Mouse (Mus musculus) megakaryocyte, adult 5-6 weeks (primary cell): ENCODE results near the gene Rrp36. TPM values are rescaled to one million over a fixed set of nuclear protein-coding genes. Genes with fewer than 3 reads are reported as not detected.

Experiments used
- ATAC-seq: 2 replicates; pipeline ENCODE4 v1.8.0; 2016; ENCODE audit warnings: mild to moderate bottlenecking, inconsistent platforms; ENCODE audit not compliant: poor library complexity, severe bottlenecking
- total RNA-seq, 2 experiments: library from RNA; stranded (forward) in 1 of 2; stranded (reverse) in 1 of 2; fragments of 153-499, 151-499 nt in 1 of 2; fragments of 221-1000, 200-1000 nt in 1 of 2; gene quantifications; 2 replicates each; pipeline versions ENCODE4 v1.2.3 to v1.2.4; 2015 to 2017

The Rrp36 gene
- total RNA-seq, 2 experiments from 2014 or later = 9.6 to 75.0 TPM

- ATAC-seq = no peak
Measured at GRCm38 (mm10) chr17:46619683-46620357, 54.3 kb downstream of the Rrp36 start.

- ATAC-seq = no peak
Measured at GRCm38 (mm10) chr17:46618769-46619682, 55.1 kb downstream of the Rrp36 start.

GRCm38 (mm10) chr17:46618394-46618768 lies 55.8 kb downstream of the Rrp36 start:
- ATAC-seq = no peak

GRCm38 (mm10) chr17:46617799-46618198 lies 56.4 kb downstream of the Rrp36 start:
- no peak for ATAC-seq

Other genes starting within 250 kb of the Rrp36 start
- gene Crip3, start 245.4 kb downstream of the Rrp36 start, total RNA-seq (2015) = not detected in 2 replicates
- gene Crip3, start 245.4 kb downstream of the Rrp36 start, total RNA-seq (2017) = not detected in 2 replicates
- gene Slc22a7, start 235.9 kb downstream of the Rrp36 start, total RNA-seq (2015) = not detected in 2 replicates
- gene Slc22a7, start 235.9 kb downstream of the Rrp36 start, total RNA-seq (2017) = not detected in 2 replicates
- gene Ttbk1, start 186.7 kb downstream of the Rrp36 start, total RNA-seq (2015) = not detected in 2 replicates
- gene Ttbk1, start 186.7 kb downstream of the Rrp36 start, total RNA-seq (2017) = 0.04 TPM in 1 of 2 replicates, not detected in the other
- gene Dnph1, start 177.6 kb downstream of the Rrp36 start, total RNA-seq (2015) = 10.1 and 10.4 TPM in 2 replicates
- gene Dnph1, start 177.6 kb downstream of the Rrp36 start, total RNA-seq (2017) = 4.3 and 5.9 TPM in 2 replicates
- gene Cul9, start 128.0 kb downstream of the Rrp36 start, total RNA-seq (2015) = 2.7 and 4.3 TPM in 2 replicates
- 1.7 and 4.4 TPM in 2 replicates for gene Cul9, start 128.0 kb downstream of the Rrp36 start, total RNA-seq (2017)
- gene Srf, start 118.2 kb downstream of the Rrp36 start, total RNA-seq (2015) = 28.5 and 34.0 TPM in 2 replicates
- 23.7 and 36.3 TPM in 2 replicates for gene Srf, start 118.2 kb downstream of the Rrp36 start, total RNA-seq (2017)
- gene Ptk7, start 44.8 kb downstream of the Rrp36 start, total RNA-seq (2015) = not detected in 2 replicates
- 0.07 and 0.16 TPM in 2 replicates for gene Ptk7, start 44.8 kb downstream of the Rrp36 start, total RNA-seq (2017)
- gene Klc4, start 28.3 kb downstream of the Rrp36 start, total RNA-seq (2015) = 3.5 and 4.9 TPM in 2 replicates
- gene Klc4, start 28.3 kb downstream of the Rrp36 start, total RNA-seq (2017) = 13.1 and 15.0 TPM in 2 replicates
- gene Mrpl2, start 28.1 kb downstream of the Rrp36 start, total RNA-seq (2015) = 46.2 and 67.5 TPM in 2 replicates
- gene Mrpl2, start 28.1 kb downstream of the Rrp36 start, total RNA-seq (2017) = 42.7 and 53.9 TPM in 2 replicates
- gene Cul7, start 24.0 kb downstream of the Rrp36 start, total RNA-seq (2015) = 1.7 and 1.9 TPM in 2 replicates
- 1.9 and 2.4 TPM in 2 replicates for gene Cul7, start 24.0 kb downstream of the Rrp36 start, total RNA-seq (2017)
- 43.5 and 57.6 TPM in 2 replicates for gene Mea1, start 4.4 kb upstream of the Rrp36 start, total RNA-seq (2015)
- 68.3 and 81.4 TPM in 2 replicates for gene Mea1, start 4.4 kb upstream of the Rrp36 start, total RNA-seq (2017)
- gene Klhdc3, start 6.6 kb upstream of the Rrp36 start, total RNA-seq (2015) = 27.0 and 32.0 TPM in 2 replicates
- 14.7 and 16.6 TPM in 2 replicates for gene Klhdc3, start 6.6 kb upstream of the Rrp36 start, total RNA-seq (2017)
- gene Ppp2r5d, start 30.8 kb upstream of the Rrp36 start, total RNA-seq (2015) = 22.8 and 24.4 TPM in 2 replicates
- gene Ppp2r5d, start 30.8 kb upstream of the Rrp36 start, total RNA-seq (2017) = 48.9 and 49.7 TPM in 2 replicates
- gene Pex6, start 37.1 kb upstream of the Rrp36 start, total RNA-seq (2015) = 7.6 and 8.1 TPM in 2 replicates
- gene Pex6, start 37.1 kb upstream of the Rrp36 start, total RNA-seq (2017) = 8.1 and 9.7 TPM in 2 replicates
- gene Gnmt, start 54.8 kb upstream of the Rrp36 start, total RNA-seq (2015) = 0.80 and 1.9 TPM in 2 replicates
- 0.89 and 1.1 TPM in 2 replicates for gene Gnmt, start 54.8 kb upstream of the Rrp36 start, total RNA-seq (2017)
- gene Cnpy3, start 77.9 kb upstream of the Rrp36 start, total RNA-seq (2015) = 35.6 and 39.6 TPM in 2 replicates
- 109 and 112 TPM in 2 replicates for gene Cnpy3, start 77.9 kb upstream of the Rrp36 start, total RNA-seq (2017)
- gene Ptcra, start 89.4 kb upstream of the Rrp36 start, total RNA-seq (2015) = not detected in 2 replicates
- gene Ptcra, start 89.4 kb upstream of the Rrp36 start, total RNA-seq (2017) = not detected in 2 replicates
- 8.1 and 8.8 TPM in 2 replicates for gene 2310039H08Rik, start 98.3 kb upstream of the Rrp36 start, total RNA-seq (2015)
- 5.5 and 10.7 TPM in 2 replicates for gene 2310039H08Rik, start 98.3 kb upstream of the Rrp36 start, total RNA-seq (2017)
- gene Rpl7l1, start 108.3 kb upstream of the Rrp36 start, total RNA-seq (2015) = 57.4 and 63.0 TPM in 2 replicates
- gene Rpl7l1, start 108.3 kb upstream of the Rrp36 start, total RNA-seq (2017) = 78.5 and 81.4 TPM in 2 replicates
- 25.2 and 32.4 TPM in 2 replicates for gene Bicral, start 184.1 kb upstream of the Rrp36 start, total RNA-seq (2015)
- gene Bicral, start 184.1 kb upstream of the Rrp36 start, total RNA-seq (2017) = 20.3 and 21.1 TPM in 2 replicates
- 8.6 and 13.5 TPM in 2 replicates for gene Tbcc, start 216.3 kb upstream of the Rrp36 start, total RNA-seq (2015)
- 10.8 and 13.3 TPM in 2 replicates for gene Tbcc, start 216.3 kb upstream of the Rrp36 start, total RNA-seq (2017)
- gene Prph2, start 236.1 kb upstream of the Rrp36 start, total RNA-seq (2015) = not detected in 2 replicates
- not detected in 2 replicates for gene Prph2, start 236.1 kb upstream of the Rrp36 start, total RNA-seq (2017)